Mouse (Mus musculus) right cerebral cortex, postnatal 4 days (tissue): ENCODE measurements around the gene Bves.

Source experiments
- DNase-seq: peaks from one replicate; pipeline ENCODE4 v3.0.0-alpha.2; 2022

The Bves gene

GRCm38 (mm10) chr10:45356091-45356490 lies 20.5 kb downstream of the Bves start:
- DNase-seq = no peak

GRCm38 (mm10) chr10:45363396-45363795 lies 27.8 kb downstream of the Bves start:
- DNase-seq = no peak

DNA sequence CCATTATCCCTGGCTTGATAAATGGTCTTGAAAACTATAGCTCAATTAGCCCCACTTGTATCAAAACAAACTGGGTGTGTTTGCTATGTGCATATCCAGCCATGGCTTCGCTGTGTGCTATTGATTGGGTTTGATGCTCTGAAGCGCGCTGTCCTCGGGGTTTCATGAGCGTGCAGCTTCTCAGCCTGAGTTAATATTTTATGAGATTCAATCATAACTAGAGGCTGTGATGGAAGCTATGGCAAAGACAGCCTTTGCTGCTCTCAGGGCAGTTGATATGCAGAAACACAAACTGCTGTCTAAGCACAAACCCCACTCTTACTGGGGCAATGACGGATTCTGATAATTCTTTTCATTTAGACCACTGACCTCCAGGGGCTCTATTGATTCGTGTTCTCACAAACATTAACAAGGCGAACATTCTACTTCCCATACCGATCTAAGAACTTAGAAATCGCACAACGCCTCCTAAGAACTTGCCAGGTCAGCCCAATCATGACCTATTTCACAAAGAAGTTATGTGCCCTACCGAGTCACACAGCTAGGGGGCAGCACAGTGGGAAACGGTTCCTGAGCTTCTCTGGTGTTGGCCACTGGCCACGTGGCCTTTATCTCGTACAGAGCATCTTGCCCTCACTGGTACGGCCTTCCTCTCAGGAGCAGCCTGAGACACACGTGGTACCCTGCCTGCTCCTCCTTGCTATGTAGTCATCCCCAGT lies 31.6 kb downstream of the Bves start:
- DNase-seq = no peak

GRCm38 (mm10) chr10:45369639-45370038 lies 34.1 kb downstream of the Bves start:
- DNase-seq = no peak

- DNase-seq = no peak
Measured at GRCm38 (mm10) chr10:45370545-45370944, 35.0 kb downstream of the Bves start.

GRCm38 (mm10) chr10:45372994-45373692 lies 37.6 kb downstream of the Bves start:
- DNase-seq = peak; percentile 63

DNA sequence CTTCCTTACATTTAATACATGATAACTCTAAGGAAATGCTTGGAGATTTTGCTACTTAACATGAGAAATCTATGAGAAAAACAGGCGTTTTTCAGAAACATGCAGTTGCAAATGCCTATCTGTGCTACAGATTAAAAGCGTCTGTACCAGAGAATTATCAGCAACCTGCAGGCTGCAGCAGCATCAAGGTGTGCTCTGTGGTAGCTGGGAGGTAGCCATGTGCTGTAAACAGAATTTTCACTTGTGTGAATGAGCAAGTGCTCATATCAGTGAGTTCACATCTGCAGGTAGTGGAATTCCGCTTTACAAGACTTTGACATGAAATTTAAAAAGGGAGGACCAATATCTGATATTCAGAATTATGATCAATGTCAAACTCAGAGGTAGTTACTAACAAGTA lies 42.7 kb downstream of the Bves start:
- no peak for DNase-seq

GRCm38 (mm10) chr10:45381937-45382636 lies 46.5 kb downstream of the Bves start:
- DNase-seq = no peak

DNA sequence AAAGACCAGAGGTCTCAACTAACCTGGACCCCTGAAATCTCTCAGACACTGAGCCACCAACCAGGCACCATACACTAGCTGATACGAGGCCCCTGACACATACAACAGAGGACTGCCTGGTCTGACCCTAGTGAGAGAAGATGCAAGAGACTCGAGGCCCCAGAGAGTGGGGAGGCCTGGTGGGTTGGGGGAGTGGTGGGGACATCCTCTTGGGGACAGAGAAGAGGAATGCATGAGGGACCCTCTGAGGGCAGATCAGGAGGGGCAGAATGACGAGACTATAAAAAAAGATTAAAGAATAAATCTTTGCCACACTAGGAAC lies 47.0 kb downstream of the Bves start:
- no peak for DNase-seq

- no peak for DNase-seq
Measured at GRCm38 (mm10) chr10:45398211-45398610, 62.6 kb downstream of the Bves start.

- DNase-seq = no peak
Measured at GRCm38 (mm10) chr10:45399702-45400243, 64.2 kb downstream of the Bves start.

- DNase-seq = no peak
Measured at GRCm38 (mm10) chr10:45410624-45411341, 75.2 kb downstream of the Bves start.

DNA sequence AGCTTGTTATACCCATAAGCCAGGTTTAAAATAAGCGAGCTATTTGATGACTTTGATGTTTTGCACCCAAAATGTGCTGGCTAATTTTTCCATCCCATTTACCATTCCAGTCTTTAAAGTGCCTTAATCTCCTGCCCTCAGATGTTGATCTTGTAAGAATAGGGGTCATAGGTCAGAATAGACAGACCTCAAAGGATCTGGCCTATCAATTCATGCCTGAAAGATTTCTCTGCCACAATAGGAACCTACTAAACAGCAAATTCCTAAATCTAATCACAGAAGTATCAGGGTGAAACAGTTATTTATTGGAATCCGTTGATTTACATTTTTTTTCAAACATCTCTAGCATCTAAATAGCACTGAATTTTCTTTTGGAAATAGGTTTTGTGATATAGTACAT lies 76.2 kb downstream of the Bves start:
- no peak for DNase-seq

DNA sequence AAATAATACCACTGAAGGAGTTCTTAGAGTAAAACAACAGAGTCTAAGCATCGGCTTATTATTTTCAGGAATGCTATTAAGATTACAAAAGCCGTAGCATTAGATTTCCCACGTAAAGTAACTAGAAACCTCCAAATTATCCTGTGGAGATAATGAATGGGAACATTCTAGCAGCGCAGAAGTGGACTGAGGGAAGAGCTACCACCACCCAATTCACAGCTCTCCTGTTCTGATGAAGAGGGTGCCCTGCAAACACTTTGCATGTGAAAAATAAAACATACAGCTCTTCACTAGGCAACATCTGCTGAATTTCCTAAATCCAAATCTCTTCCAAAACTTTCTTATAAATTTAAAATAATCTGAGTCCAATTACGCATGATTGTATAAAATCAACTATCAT lies 76.6 kb downstream of the Bves start:
- DNase-seq = no peak
